Mouse (Mus musculus): Measurements from ENCODE around the gene Ntng2.

Gene Ntng2

DNA sequence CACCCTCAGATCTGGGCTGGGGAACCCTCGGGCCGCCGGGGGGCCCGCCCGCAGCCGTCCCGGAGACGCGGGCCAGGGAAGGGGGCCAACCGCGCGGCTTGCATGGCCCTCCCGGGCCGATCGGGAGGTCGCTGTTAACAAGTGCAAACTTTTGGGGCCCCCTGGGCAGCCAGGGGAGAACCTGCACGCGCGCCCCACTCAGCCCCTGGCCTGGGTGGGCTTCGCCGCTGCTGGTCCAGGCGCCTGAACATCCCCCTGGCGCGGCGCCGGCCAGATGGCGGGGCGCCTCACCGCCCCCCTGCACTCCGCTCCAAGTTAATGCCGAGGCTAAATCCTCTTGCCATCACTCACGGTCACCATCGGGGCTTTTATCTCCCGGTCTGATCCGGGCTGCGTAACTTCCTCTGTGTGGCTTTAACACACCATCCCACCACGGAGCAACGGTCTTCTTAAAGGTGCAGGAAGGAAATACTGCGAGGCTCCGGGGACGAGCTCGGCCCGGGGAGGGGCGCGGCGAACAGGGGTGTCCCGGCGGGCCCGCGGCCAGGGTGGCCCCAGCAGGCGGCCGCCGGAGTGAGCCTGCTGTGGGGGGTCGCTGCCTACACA, at the start of gene Ntng2:
Ntng2 (minus strand) TSS at position 407 of the 606 bp plus-strand sequence.
- DNase-seq (ENCODE audit: low spot score in 2 of 2), result peak in 1 of 2 experiments; percentile 26

DNA sequence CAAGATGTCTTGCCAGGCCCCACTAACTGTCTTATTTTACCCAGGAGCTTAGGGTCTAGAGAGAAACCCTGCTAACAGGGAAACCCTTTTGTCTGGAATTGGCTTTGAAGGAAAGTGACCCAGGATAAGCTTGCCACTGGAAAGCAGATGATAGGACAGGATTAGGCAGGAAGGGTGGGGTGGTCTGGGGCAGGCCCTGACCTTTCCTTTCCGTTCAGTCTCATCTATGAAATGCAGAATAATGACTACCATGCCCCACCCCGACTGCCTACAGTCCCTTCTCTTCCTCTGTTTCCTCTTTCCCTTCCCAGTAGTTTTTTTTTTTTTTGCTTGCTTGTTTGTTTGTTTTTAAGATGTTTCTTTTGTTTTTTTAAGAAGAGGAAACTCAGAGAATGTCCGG, 42.8 kb upstream of the Ntng2 start:
- no peak for DNase-seq (ENCODE audit: low spot score in 2 of 2)

DNA sequence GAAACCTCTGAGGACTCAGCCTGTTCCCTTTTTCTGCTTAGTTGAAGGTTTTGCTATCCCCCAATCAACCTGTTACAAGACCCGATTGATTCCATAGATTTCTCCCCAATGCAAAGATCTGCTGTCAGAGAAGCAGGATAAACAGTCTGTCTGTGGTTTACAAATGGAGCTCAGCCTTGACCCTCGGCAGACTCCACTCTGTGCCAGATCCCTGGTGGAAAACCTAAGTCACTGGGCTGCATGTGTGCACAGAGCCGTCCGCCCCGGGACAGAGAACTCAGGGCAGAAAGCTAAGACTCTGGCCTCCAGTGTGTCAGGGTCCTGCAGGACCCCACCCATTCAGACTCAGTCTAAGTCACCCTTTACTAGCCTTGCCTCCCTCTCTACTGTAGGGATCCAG, 34.8 kb upstream of the Ntng2 start:
- no peak for DNase-seq (ENCODE audit: low spot score in 2 of 2)

DNA sequence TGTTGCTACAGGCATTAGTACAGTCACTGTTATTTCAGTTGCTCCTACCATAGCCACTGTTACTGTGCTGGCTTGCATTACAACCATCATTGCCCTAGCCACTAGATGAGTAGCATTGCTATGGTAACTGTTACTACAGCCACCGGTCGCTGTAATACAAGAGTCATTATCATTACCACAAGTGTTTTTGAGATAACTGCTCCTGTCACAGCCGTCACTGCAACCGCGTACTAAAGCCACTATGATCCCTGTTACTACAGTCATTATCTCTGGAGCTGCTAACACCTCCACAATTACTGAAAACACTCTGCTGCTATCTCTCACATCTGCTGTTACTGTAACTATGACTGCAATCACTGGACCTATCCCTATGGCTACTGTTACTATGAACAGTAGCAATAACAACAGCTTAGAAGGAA, 24.9 kb upstream of the Ntng2 start:
- DNase-seq (ENCODE audit: low spot score in 2 of 2), result no peak

DNA sequence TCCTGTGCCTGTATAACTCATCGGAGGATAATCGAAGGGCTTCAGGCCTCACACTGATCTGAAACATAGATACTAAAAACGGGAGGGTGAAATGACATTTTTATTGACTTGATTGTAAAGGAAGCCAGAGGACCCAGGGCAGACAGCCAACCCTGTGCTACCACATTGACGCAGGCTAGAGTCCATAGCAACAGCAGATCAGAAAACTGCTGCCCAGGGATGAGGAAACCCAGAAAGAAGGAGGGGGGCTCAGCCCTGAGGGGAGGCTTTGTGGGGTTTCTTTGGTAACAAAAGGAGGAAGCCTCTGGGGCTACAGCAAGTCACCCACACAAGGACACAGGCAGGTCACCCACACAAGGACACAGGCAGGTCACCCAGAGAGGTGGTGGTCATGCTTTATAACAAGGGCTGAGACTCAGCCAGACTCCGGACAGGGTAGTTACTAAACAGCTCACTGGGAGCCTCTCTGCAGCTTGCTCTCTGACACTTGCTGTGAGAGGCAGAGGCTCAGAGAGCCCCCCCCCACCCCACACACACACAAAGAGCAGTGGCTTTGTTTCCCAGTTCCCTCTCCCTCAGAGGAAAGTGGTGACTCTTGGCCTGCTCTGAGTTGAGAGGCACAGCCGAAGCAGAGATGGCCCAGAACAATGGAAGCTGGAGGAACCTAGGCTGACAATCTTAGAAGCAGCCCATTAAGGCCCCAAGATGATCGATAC, 19.2 kb upstream of the Ntng2 start:
- DNase-seq (ENCODE audit: low spot score in 2 of 2), result peak in 1 of 2 experiments; percentile 34

DNA sequence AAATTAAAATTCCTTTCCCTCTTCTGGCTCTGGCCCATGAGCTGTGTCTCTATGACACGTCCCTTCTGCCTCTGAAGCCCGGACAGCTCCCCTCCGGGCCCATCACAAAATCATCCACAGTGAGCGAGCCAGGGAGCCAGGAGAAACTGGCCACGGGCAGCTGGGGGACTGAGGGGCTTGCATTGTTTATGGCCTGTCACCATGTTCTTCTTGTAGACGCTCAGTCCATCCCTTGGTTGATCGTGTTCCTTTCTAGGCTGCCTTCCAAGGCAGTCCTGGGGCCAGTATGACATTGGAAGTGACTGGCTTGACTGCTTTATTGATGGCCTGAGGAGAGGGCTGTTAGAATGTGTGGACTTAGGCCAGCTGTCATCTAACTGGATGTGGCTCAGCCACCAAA, 18.3 kb upstream of the Ntng2 start:
- no peak for DNase-seq (ENCODE audit: low spot score in 2 of 2)

DNA sequence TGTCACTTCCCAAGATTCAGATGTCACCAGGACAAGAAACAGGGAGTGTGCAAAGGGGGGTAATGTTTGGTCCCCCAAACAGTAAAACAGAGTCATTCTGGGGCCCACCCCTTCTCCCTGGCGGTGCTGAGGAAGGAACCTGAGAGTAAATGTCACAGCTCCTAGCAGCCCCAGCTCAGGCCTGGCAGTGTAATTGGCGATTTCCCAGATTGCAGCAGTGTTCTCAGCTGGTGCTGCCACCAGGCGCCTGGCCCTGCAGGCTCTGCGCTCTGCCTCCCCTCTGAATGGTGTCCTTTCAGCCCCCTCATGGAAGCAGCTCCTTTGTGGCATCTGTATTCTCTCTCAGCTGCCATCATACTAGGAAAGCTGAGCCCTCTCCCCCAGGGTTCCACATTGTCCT, 14.0 kb upstream of the Ntng2 start:
- DNase-seq (ENCODE audit: low spot score in 2 of 2), result no peak

DNA sequence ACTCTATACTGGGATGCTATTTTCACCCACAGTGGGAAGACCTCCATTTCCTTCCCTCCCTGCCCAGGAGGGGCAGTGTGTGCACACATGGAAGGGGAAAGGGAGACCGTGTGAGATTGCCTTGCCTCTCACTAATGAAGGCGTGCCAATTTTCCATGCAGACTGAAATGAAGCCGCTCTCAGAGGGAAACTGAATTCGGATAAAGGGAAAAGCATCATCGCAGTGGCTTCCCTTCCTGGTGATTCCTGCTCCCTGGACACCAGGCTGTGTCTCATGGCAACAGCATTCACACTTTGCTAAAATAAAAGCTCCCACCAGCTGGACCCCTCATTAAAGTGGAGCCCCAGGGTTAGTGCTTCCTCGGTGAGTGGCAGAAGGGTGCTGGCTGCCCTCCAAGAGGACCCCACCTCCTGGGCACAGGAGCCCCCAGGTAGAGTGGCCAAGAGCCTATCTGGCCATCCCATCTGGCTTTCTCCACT, 9.7 kb upstream of the Ntng2 start:
- DNase-seq (ENCODE audit: low spot score in 2 of 2), result no peak

DNA sequence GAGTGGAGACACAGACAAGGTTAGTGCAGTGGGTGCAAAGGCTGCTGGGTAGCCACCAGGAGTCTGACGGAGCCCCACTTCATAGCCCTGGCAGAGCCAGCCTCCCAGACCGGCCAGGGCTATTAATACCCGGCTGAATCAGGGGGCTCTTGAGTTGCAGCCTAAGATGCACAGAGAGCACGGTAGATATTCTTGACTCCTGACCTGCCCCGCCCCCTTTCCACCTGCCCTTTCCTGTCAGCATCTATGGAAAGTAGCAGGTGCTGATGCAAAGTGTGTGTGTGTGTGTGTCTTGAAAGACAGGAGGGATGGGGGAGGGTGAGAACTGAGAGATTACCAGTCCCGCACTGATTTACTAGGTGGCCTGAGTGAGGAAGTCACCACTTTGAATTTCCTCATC, 8.3 kb upstream of the Ntng2 start:
- no peak for DNase-seq (ENCODE audit: low spot score in 2 of 2)

DNA sequence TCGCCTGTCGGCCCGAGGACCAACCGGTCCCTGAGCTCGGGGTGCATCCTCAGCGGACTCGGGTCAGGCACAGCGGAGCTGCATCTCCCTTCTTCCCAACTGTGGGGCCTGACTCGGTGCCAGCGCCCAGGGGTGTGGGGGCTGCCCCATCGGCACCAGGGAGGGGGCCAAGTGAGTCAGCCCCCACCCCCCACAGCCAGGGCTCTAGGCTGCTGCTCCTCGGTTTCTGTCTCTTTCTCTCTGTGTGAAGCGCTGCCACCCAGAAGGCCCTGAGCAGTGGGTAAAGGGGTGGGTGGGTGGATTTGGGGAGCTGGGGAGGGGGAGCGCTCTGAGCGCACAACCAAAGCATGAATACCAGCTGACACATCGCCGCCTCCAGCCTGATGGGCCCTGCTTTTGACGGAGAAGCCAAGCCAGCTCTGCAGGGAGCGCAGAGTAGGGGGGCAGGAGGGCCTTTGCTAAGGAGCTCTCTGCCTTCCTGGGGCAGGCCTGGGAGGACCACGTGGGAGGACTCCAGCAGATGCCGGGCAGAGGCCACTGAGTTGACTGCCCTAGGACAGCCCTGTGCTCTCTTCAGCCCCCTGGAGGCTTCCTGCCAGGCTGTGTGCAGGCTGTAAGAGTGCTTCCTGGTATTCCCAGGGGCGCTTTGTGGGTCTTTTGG, 530 bp upstream of the Ntng2 start:
- peak; percentile 44 to 46 for DNase-seq (ENCODE audit: low spot score in 2 of 2)

DNA sequence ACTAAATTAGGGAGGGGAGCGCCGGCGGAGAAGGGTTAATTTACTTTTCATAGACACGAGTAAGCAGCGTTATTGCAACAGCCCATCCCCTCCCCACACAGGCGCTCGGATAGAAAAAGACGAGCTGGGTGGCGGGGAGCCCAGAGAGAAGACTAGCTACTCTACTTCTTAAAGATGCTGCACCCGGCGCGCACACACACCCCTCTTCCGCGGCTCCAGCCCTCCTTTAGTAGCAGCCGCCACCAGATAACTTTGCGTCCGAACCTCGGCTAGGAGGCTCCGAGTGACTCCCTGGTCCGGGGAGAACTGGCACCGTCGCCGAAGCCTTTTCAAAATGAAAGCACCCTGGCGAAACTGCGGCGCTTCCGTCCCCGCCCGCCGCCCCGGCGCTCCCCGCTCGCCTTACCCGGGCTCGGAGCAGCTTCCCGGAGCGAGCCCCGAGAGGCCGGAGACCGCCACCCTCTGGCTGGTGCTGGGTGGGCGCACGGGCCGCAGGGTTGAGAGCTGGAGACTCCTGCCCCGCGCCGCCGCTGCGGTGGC, 676 bp downstream of the Ntng2 start:
- DNase-seq (ENCODE audit: low spot score in 2 of 2), result peak in 1 of 2 experiments; percentile 49

DNA sequence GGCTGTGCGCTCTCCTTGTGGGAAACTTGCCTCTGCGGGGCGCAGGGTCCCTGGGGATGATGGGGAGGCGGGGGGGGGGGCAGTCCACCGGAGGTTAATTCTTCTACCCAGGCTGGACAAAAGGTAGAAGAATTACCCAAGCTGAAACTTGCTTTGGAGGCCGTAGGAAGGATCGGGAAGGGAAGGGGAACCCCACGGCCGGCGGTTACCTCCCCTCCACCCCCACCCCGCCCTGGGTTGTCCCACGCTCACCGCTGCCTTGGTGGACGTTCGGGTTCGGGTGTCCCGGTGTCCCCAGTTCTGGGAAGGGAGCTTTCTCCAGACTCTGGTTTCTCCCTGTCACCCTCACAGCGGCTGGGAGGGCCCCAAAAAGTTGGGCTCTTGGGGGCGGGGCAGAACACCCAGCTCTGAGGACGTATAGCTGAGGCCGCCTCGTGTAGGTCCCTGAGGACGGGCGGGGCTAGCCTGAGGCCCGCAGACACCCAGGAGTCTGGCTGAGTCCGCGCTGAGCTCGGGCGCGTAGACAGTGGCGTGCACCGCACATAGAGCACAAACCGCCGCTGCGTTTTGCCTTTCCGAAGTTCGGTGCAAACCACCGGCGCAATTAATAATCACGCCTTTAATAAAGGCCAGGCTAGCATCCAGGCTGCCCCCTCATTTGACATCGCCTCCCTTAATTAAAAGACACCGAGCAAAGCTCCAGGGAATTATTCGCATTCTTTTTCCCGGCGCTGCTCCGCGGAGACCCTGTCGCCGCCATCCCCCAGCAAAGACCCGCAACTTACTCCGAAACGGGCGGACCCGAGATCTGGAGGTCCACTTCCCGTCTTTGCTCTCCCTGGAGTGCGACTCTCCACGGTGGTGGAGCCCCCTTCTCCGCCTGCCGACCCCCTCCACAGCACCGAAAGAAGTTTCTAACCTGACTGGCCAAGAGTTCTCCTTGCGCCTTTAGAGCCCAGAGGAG, 1.4 kb downstream of the Ntng2 start:
- DNase-seq (ENCODE audit: low spot score in 2 of 2), result no peak

DNA sequence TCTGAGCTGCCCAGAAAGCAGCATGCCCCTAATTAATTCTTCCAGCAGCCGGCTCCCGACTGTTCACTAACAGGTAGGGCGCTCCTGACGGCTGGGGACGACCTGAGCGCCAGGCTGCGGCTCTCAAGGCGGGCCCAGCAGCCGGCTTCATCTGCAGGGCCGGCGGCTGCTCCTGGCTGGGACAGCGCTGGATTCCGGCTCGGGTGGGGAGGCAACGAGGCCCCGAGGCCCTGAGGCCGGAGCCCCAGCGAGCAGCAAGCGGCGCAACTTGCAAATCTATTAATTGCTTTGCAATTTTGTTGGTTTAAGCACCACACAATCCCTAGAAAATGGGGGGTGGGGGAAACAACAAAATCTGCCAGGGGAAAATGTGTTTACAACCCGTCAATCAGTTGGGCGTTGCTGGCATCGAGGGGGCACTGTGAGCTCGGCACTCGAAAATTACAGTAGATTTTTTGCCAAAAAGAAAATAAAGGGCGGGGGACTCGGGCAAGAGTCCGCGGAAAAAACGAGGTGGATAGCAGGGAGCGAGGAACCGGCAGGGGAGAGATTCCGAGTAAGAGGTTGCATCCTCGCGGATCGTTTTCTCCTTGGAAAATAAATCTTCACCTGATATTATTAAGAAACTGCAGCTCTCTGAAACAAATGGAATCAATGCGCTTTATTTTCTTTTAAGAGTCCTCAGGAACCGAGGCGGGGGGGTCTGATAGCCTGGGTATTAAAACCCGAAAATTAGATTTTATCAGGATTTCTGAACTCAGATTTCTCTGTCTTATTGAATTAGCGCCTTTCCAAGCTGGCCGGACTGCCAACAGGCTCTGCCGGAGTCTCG, 2.3 kb downstream of the Ntng2 start:
- DNase-seq (ENCODE audit: low spot score in 2 of 2), result no peak

DNA sequence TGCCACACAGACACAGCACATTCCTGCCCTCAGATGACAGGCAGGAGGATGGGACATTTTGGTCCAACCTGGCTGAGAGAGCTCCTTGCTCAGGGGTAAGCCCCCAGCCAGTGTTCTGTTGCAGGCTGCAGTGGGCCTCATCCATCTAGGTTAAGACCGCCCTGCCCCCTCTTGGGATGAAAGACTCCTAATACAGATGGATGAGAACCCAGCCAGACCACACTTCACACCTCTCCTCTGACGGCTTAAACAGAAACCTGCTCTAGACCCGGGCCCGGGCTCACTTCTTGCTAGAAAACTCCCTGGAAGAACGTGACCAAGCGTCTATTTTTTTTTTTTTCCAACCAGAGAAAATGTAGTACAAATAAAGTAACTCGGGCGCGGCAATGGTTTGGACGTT, 3.0 kb downstream of the Ntng2 start:
- DNase-seq (ENCODE audit: low spot score in 2 of 2), result no peak

DNA sequence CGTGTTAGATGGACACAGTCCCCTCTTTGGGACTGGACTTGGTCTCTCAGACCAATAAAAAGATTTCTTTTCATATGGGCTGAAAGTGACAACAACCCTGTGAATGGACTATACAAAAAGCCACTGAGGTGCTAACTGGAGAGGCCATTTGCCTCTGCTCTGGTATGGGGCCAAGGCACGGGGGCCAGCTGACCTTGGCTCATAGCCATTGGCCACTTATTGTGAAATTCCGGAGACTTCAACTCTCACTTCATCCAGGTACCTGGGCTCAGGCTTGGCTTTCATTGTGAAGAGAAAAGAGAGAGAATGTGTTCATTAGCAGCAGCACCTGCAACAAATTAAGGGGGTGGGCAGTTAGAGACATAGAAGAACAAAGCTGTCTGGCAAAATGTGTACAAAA, 4.3 kb downstream of the Ntng2 start:
- no peak for DNase-seq (ENCODE audit: low spot score in 2 of 2)

DNA sequence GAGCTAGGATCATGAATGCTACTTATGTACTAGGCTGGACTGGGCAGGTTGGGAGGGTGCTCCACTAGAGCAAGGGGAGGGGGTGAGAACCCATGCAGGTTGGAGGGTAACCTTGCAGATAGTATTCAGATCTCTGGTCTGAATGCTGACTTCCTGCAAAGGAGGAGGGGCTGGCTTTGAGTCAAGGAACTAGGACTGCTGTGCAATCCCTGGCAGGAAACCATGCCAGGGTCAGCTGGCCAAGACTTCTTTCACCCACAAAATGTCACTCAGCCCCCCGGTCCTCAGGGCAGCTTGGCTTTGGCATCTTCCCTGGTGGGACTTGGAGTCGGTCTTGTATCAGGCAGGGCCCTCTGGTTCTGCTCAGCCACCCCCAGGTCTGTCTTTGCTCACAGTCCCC, 5.4 kb downstream of the Ntng2 start:
- no peak for DNase-seq (ENCODE audit: low spot score in 2 of 2)

DNA sequence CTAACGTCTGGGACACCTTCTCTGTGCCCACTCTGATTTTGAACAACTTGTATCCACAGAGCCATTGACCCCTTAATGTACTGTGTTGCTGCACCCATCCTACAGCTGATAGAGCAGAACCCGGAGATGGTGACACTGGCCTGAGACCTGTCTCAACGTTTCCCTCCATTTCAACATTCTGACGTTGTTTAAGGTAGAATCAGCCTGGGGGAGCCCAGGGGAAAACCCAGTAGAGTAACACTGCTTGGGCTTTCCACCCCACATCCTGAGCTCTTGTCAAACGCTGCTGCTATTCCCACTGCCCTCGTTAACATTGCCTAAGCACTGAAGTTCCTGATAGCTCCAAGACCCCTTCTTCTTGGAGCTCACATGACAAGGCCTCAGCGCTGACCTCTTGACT, 5.9 kb downstream of the Ntng2 start:
- no peak for DNase-seq (ENCODE audit: low spot score in 2 of 2)

DNA sequence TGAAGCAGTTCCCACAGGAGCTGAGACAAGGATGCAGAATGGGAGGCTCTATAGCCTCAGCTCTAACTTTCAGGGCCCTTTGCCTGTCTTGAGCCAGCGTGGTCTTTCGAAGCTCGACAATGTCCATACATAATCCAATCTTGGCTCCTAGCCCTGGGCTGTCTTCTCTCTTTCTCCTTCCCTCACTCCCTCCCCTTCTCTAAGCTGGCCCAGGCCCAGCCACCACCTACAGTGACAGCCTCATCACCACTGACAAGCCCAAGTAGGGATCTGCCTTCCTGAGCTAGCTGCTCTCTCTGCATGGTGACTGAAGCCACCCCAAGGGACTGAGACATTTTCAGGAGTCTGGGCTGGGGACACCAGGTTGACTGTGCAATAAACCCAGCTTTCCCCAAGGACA, 6.5 kb downstream of the Ntng2 start:
- no peak for DNase-seq (ENCODE audit: low spot score in 2 of 2)

DNA sequence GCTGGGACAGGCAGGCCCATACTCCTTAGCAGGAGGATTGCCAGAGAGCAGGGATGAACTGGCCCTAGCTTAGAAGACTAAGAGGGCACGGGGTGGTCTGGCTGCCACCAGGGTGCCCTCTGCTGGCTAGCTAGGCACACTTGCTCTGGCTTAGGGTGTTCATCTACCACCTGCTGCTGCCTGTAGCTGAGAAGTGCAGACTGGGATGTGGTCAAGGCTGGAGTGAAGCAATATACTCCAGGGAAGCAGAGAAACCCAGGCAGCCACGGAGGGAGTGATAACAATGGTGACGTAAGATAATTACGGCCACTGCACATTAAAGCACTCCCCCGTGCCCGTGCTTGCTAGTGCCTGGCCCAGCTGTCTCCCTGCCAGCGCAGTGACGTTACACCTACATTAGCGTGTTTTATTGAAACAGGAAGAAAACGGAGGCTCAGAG, 7.4 kb downstream of the Ntng2 start:
- peak in 1 of 2 experiments; percentile 25 for DNase-seq (ENCODE audit: low spot score in 2 of 2)

DNA sequence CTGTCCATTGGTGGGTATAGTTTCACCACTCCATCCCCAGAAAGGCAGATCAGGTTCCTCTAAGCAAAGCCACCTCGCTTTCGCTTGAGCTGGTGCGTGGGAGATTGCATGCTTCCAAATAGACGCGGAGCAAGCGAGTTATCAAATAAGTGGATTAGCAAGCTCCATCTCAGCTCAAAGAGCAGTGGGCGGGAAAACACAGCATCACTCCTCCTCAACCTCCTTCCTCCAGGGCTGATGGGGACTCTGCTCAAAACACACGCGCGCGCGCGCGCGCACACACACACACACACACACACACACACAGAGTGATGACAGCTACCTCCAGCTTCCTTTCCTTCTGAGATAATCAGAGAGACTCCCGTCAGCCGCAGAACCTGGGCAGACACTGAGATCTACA, 13.5 kb downstream of the Ntng2 start:
- DNase-seq (ENCODE audit: low spot score in 2 of 2), result peak; percentile 40 to 47

DNA sequence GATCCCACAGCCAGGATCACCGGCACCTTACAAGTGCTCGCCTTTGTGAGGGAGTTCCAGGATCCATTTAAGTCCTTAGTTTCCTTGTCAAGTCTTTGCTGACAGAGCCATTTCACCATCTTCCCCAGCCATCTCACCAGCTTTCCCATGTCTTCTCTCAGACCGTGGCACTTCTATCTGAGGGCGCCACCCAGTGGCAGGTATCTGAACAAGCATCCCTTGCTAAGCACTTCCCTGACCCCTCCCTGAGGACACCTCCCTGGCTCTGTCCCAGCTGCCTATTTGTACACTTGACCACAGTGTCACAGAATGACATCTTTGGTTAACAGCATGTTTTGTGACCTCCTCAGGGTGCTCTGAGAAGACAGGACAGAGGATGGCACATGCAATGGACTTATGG, 15.2 kb downstream of the Ntng2 start:
- peak in 1 of 2 experiments; percentile 48 for DNase-seq (ENCODE audit: low spot score in 2 of 2)

Measured in frontal cortex, postnatal 10 days (tissue).